Mouse (Mus musculus): Measurements from ENCODE around the gene Ssbp2.

DNA sequence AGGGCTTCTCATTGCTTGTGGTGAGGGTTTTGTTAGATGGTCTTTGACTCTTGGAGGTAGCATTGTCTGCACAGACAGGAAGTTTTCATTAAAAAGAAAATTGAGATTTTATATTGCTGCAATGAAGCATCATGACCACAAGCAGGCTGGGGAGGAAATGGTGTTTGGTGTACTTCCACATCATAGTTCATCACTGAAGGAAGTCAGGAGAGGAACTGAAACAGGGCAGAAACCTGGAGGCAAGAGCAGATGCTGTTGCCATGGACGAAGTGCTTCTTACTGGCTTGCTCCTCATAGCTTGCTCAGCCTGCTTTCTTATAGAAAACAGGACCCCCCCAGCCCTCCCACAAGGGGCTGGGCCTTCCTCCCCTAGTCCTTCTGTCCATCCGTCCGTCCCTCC, 139.5 kb downstream of the Ssbp2 start:
- no peak for TF ChIP-seq POLR2A (IDR thresholded peaks at IDR 0.05; ENCODE audit: low read depth, low read length)
- TF ChIP-seq CTCF (IDR thresholded peaks at IDR 0.05; ENCODE audit: extremely low read depth, insufficient read depth, insufficient read length, insufficient replicate concordance): no peak

All from spleen, adult 2 months (tissue).